Mouse (Mus musculus) MEL (cell line): ENCODE measurements around the gene Gm7075.

Experiments used
- CTCF ChIP-seq, 3 experiments: IDR thresholded peaks in 2 of 3; conservative IDR thresholded peaks in 1 of 3; 2 replicates each; pipeline ENCODE4 v1.5.1; 2011 to 2012; ENCODE audit warnings: low read length in 3 of 3, low read depth in 2 of 3, mild to moderate bottlenecking in 2 of 3, improper control_type of control experiment in 1 of 3, inconsistent platforms in 1 of 3, mixed read lengths in 1 of 3, moderate library complexity in 1 of 3; ENCODE audit not compliant: control insufficient read depth in 1 of 3, insufficient read depth in 1 of 3, poor library complexity in 1 of 3, severe bottlenecking in 1 of 3
- EP300 ChIP-seq, 2 experiments: IDR thresholded peaks; 2 replicates each; pipeline ENCODE4 v1.6.1; 2011; ENCODE audit warnings: improper control_type of control experiment in 2 of 2, low read length in 2 of 2, low read depth in 1 of 2, mild to moderate bottlenecking in 1 of 2
- POLR2A ChIP-seq, 2 experiments: IDR thresholded peaks; 2 replicates each; pipeline ENCODE4 v1.6.1; 2011 to 2012; ENCODE audit warnings: low read length in 2 of 2, mild to moderate bottlenecking in 2 of 2, control low read depth in 1 of 2, improper control_type of control experiment in 1 of 2, low read depth in 1 of 2, moderate library complexity in 1 of 2; ENCODE audit not compliant: control insufficient read depth in 1 of 2, insufficient read depth in 1 of 2, poor library complexity in 1 of 2
- POLR2AphosphoS2 ChIP-seq: IDR thresholded peaks from 2 replicates; pipeline ENCODE4 v1.6.1; 2011; ENCODE audit warnings: low read length, improper control_type of control experiment
- RAD21 ChIP-seq: IDR thresholded peaks from 2 replicates; pipeline ENCODE4 v1.6.1; 2011; ENCODE audit warnings: mild to moderate bottlenecking, low read depth, low read length, improper control_type of control experiment
- RCOR1 ChIP-seq: IDR thresholded peaks from 2 replicates; pipeline ENCODE4 v1.6.1; 2012; ENCODE audit warnings: low read depth, mild to moderate bottlenecking, inconsistent platforms, low read length, improper control_type of control experiment
- TBP ChIP-seq: IDR thresholded peaks from 2 replicates; pipeline ENCODE4 v1.8.0; 2011; ENCODE audit warnings: low read depth, low read length, improper control_type of control experiment
- USF1 ChIP-seq: IDR thresholded peaks from 2 replicates; pipeline ENCODE4 v1.6.1; 2014; ENCODE audit warnings: low read depth, mild to moderate bottlenecking, inconsistent platforms, low read length, improper control_type of control experiment, moderate library complexity
- ZC3H11A ChIP-seq: IDR thresholded peaks from 2 replicates; pipeline ENCODE4 v1.6.1; 2012; ENCODE audit warnings: low read depth, mild to moderate bottlenecking, inconsistent platforms, low read length, improper control_type of control experiment
- ZKSCAN1 ChIP-seq: IDR thresholded peaks from 2 replicates; pipeline ENCODE4 v1.6.1; 2012; ENCODE audit warnings: low read depth, mild to moderate bottlenecking, inconsistent platforms, low read length, improper control_type of control experiment, moderate library complexity

DNA sequence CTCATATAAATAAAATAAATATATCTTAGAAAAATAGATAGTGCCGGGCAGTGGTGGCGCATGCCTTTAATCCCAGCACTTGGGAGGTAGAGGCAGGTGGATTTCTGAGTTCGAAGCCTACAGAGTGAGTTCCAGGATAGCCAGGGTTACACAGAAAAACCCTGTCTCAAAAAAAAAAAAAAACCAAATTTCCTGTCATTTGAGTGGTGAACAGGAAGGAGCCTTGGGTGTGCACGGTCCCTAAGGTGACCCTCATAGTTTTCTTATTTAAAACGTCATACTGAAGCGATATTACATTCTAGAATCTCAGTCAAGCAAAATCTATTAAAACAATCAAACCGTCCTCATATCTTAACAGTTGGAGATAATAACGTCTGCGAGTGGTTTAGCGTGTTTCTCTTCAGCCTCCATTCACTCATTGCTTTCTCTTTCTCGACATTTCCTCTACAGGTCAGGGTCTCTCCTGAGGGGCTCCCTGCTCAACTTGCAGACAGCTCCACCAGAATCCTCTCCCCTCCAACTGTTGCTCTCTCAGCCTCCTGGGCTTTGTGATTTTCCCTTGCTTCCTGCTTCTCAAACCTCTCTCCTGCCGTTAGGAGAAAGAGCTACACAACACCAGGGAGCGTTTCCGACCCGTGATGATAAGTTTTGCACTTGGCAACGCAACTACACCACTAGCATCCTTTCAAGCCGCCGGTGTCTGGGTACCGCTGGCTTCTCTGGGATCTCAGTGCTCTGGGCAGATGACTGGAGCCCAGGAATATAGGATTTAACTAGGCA, 6.8 kb upstream of the Gm7075 start:
- TF ChIP-seq EP300 (IDR thresholded peaks at IDR 0.05; ENCODE audit: low read depth in 1 of 2, low read length in 2 of 2) (no peak), POLR2A (IDR thresholded peaks at IDR 0.05; ENCODE audit: control insufficient read depth in 1 of 2, insufficient read depth in 1 of 2, low read depth in 1 of 2, low read length in 2 of 2, poor library complexity in 1 of 2) (no peak), RAD21 (no peak), ZKSCAN1 (no peak), CTCF (IDR thresholded peaks at IDR 0.05 in 2 of 3, conservative IDR thresholded peaks at IDR 0.05 in 1 of 3; ENCODE audit: control insufficient read depth in 1 of 3, insufficient read depth in 1 of 3, low read depth in 2 of 3, low read length in 3 of 3, poor library complexity in 1 of 3, severe bottlenecking in 1 of 3) (no peak), TBP (no peak), POLR2AphosphoS2 (no peak), RCOR1 (peak; percentile 52), ZC3H11A (no peak), USF1 (no peak)
